Mouse (Mus musculus): ENCODE measurements around the gene Btnl9. TPM values are rescaled to one million over a fixed set of nuclear protein-coding genes. Genes with fewer than 3 reads are reported as not detected.

Gene Btnl9
- 7.7 and 9.6 TPM in 2 replicates for polyA plus RNA-seq (2012; rRNA removed)

GRCm38 (mm10) chr11:49186955-49187488 is at the start of gene Btnl9:
Gene Btnl9 (minus strand): TSS chr11:49187159.

GRCm38 (mm10) chr11:49203129-49203768 is 16.3 kb upstream of the Btnl9 start, which contains the start of gene Zfp62:
Gene Zfp62 (plus strand): TSS chr11:49203292.

GRCm38 (mm10) chr11:49154077-49154476 is 32.9 kb downstream of the Btnl9 start, which contains the start of gene Olfr1394:
Gene Olfr1394 (plus strand): TSS chr11:49154377.

GRCm38 (mm10) chr11:49141974-49142373 is 45.0 kb downstream of the Btnl9 start, which contains the start of gene Olfr1395:
Gene Olfr1395 (plus strand): TSS chr11:49142274.

Other genes starting within 250 kb of the Btnl9 start
- gene Psme2b, start 241.0 kb downstream of the Btnl9 start, polyA plus RNA-seq (2012; rRNA removed) = 1.7 and 3.1 TPM in 2 replicates
- 0.07 and 0.11 TPM in 2 replicates for gene Olfr56, start 208.3 kb downstream of the Btnl9 start, polyA plus RNA-seq (2012; rRNA removed)
- 1.0 and 1.5 TPM in 2 replicates for gene 9930111J21Rik1, start 207.8 kb downstream of the Btnl9 start, polyA plus RNA-seq (2012; rRNA removed)
- gene Gm12185, start 194.9 kb downstream of the Btnl9 start, polyA plus RNA-seq (2012; rRNA removed) = 0.03 and 0.05 TPM in 2 replicates
- 0.43 and 0.56 TPM in 2 replicates for gene Tgtp1, start 193.0 kb downstream of the Btnl9 start, polyA plus RNA-seq (2012; rRNA removed)
- gene 9930111J21Rik2, start 135.9 kb downstream of the Btnl9 start, polyA plus RNA-seq (2012; rRNA removed) = 0.54 and 1.0 TPM in 2 replicates
- 2.0 TPM in 2 replicates for gene Tgtp2, start 123.0 kb downstream of the Btnl9 start, polyA plus RNA-seq (2012; rRNA removed)
- 2.3 and 4.1 TPM in 2 replicates for gene Ifi47, start 110.6 kb downstream of the Btnl9 start, polyA plus RNA-seq (2012; rRNA removed)
- 0.52 TPM in 1 of 2 replicates, not detected in the other for gene Olfr1396, start 72.3 kb downstream of the Btnl9 start, polyA plus RNA-seq (2012; rRNA removed)
- gene Olfr1395, start 44.9 kb downstream of the Btnl9 start, polyA plus RNA-seq (2012; rRNA removed) = not detected in 2 replicates
- not detected in 2 replicates for gene Olfr1394, start 32.8 kb downstream of the Btnl9 start, polyA plus RNA-seq (2012; rRNA removed)
- gene Zfp62, start 16.1 kb upstream of the Btnl9 start, polyA plus RNA-seq (2012; rRNA removed) = 0.97 and 1.0 TPM in 2 replicates
- 218 and 240 TPM in 2 replicates for gene Mgat1, start 57.0 kb upstream of the Btnl9 start, polyA plus RNA-seq (2012; rRNA removed)
- gene Olfr1393, start 91.1 kb upstream of the Btnl9 start, polyA plus RNA-seq (2012; rRNA removed) = not detected in 2 replicates
- gene Olfr1392, start 98.1 kb upstream of the Btnl9 start, polyA plus RNA-seq (2012; rRNA removed) = 0.16 and 0.17 TPM in 2 replicates
- not detected in 2 replicates for gene Olfr10, start 117.6 kb upstream of the Btnl9 start, polyA plus RNA-seq (2012; rRNA removed)
- gene Olfr1391, start 135.6 kb upstream of the Btnl9 start, polyA plus RNA-seq (2012; rRNA removed) = not detected in 2 replicates
- gene Olfr1390, start 148.0 kb upstream of the Btnl9 start, polyA plus RNA-seq (2012; rRNA removed) = not detected in 2 replicates
- not detected in 2 replicates for gene Olfr1389, start 235.9 kb upstream of the Btnl9 start, polyA plus RNA-seq (2012; rRNA removed)
- gene Olfr1388, start 249.5 kb upstream of the Btnl9 start, polyA plus RNA-seq (2012; rRNA removed) = 0.06 and 0.18 TPM in 2 replicates